Mouse (Mus musculus) layer of hippocampus, postnatal 25 days (tissue): ENCODE results near the gene Dcaf6. TPM values are rescaled to one million over a fixed set of nuclear protein-coding genes. Genes with fewer than 3 reads are reported as not detected.

Experiments
- DNase-seq, 2 experiments: peaks; one replicate each; pipeline ENCODE4 v3.0.0; 2022; ENCODE audit warnings: mixed read lengths in 2 of 2, low spot score in 1 of 2; ENCODE audit errors: extremely low spot score in 1 of 2
- total RNA-seq, 2 experiments: library from RNA; stranded (reverse); gene quantifications; 2 replicates each; pipeline ENCODE4 v1.2.3; 2021

The Dcaf6 gene
- total RNA-seq, 2 experiments from 2014 or later, result 81.4 to 84.6 TPM

DNA sequence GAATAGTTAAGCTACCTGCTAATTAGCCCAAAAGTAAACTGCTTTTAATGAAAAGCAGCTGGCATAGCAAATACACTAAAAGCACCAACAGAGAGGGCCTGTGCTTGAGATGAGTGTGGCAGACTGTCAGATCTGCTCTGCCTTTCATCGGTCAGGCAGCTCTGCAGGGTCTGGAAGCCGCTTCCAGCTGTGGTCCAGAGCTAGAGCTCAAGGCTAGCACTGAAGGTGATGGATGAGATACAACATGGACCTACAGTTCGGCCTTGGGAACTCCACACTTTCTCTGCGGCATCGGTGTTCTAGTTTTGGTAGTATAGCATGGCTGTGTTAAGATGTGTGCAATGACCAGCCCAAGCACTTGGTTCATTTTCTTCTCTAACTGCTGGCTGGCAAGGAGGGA, 132.4 kb downstream of the Dcaf6 start:
- DNase-seq, result no peak

DNA sequence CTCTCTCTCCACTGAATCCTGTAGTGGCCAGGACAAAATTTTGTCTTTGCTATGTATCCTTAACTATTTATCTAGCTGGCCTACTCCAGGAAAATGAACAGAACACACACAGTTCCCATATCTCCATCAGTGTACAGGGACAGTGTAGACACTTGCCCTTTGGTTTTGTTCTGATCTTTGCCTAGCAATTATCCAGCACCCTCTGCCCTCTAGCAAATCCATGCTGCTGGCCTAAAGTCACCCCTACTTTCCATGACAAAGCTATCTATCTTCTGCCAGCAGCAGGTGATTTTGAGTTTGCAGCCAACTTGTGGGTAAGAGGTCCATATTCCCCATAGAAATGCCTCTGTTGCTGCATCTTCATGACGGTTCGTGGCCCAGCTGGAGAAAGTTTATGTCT, 132.9 kb downstream of the Dcaf6 start:
- no peak for DNase-seq

DNA sequence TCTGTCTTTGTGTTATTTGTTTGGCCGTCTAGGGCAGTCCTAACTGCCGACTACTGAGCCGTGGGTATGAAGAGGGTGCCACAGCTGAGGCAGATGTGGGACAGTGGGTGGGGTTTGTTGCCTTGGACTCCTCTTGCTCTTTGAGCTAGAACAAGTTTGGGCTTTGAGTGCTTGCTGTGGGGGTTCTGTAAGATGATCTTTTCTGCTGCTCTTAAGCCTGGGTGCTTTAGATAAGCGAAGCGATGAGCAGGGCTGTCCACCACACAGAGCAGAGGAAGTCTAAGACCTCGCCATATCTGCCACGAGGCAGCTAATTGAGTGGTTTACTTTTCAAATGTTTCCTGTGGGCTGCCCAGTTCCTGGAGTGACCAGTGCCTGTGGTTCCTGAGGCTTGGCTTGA, 137.3 kb downstream of the Dcaf6 start:
- DNase-seq, result no peak

DNA sequence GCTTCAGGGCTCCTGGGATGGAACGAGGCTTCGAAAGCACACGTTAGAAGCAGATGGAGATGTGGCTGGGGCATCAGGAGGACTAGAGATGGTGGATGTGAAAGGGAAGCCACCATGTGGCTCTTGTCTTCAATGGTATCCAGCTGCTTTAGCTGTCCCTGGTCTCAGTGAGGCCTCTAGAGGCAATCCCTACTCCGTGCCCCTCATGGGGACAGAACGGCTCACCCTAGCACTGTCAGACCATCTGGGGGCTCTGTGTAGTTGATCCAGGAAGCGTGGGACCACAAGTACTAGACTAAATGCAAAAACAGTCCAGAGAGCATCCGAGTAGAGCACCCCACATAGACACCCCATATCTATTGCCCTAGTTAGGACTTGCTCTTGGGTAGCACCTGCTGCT, 138.4 kb downstream of the Dcaf6 start:
- DNase-seq, result no peak

DNA sequence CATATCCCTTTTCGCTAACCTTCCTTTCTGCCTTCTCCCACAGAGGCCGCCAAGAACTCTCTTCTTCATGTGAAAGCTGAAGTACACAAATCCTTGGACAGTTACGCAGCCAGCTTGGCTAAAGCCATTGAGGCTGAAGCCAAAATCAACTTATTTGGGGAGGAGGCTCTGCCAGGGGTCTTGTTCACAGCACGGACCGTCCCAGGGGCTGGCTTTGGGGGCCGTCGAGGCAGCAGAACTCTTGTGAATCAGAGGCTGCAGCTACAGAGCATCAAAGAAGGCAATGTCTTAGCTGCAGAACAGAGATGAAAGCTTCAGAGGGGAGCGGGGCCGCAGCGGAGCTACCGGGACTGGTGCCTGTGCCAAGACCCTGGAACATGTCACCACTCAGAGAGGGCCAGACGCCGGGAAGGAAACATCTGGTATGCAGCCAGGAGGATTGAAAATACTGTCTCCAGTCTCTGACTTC, 138.8 kb downstream of the Dcaf6 start:
- DNase-seq, result no peak

DNA sequence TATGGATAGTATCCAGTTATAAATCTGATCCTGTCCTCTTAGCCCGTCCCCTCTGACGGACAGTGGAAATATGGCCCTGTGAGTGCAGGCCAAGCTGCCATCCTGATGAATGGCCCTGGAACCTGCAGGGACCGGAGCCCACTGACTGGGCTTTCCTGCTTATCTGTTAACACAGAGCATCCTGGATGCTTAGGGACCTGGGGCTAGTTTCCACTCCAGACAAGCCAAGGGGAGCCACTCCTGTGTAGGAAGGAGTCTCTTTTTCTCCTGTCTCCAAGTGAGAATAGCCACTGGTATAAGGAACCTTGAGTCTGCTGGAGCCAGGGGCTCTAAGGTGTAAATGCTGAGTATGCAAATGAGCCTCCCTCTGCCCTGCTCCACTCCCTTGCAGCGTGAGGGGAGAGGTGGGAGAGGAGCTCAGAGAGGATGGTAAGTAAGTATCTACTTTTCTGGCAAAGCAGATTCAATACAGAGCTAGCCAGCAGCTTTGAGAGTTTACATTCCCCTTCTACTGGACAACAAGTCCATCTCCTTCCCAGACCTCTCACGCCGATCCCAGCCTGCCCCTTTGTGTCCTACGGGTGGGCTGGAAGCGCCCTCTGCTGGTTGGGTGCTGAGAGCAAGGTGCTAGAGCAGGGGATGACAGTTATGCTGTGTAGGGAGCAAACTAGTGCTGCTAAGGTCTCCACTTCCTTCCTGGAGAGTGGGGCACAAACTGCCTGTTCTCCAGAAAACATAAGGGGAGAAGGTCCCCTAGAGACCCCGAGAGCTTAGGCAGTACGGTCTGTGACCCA, 139.9 kb downstream of the Dcaf6 start:
- DNase-seq, result peak; percentile 62 to 88

DNA sequence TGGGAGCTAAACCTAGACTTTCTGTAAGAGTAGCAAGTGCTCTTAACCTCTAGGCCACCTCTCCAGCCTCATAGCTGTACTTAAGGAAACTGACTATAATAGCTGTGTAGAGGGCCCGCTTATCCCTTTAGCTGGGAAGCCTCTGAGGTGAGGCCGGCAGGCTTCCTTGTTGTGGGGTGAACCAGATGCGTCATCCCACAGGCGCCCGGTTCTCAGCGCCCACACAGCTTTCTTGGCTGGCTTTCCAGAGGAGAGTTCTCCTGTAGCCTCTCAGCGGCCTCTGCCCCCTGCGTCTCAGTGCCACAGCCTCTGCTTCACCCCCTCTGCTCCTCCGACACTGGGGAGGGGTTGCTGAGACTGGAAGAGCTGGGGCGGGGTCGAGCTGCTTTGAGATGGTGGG, 143.9 kb downstream of the Dcaf6 start:
- DNase-seq, result no peak

DNA sequence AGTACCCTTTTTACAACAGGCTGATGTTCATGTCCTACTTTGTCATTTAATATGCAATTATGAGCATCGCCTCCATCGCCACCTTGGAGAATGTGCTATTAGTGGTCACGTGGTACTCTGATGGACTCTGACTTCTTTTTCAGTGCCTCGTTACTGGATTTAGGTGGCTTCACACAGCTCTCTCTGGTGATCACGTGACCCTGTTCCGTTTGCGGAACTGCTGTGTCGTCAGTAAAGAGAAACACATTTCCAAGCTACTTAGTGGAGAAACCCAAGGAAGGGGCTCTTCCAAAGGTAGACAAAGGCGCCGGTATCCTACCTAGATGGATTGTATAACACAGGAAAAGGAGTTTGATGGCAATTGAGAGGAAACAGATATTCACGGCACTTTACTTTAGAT, 152.1 kb downstream of the Dcaf6 start:
- DNase-seq, result no peak

DNA sequence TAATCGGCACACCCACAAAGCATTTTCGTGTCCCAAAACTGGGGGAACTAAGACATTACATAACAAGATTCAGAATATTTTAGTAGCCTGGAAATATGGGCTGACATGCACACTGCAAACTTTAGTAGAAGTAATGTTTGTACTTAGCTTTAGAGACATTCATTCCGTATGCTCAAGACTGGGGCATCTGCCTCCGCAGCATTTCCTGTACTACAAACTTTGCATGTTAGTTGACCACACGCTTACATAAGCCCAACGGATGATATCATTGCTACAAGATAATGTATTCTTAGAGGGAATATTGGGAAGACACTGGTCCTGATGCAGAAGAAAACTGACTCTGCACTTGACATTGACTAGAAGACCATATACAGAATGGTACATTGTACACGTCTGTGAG, 155.9 kb downstream of the Dcaf6 start:
- DNase-seq, result no peak

DNA sequence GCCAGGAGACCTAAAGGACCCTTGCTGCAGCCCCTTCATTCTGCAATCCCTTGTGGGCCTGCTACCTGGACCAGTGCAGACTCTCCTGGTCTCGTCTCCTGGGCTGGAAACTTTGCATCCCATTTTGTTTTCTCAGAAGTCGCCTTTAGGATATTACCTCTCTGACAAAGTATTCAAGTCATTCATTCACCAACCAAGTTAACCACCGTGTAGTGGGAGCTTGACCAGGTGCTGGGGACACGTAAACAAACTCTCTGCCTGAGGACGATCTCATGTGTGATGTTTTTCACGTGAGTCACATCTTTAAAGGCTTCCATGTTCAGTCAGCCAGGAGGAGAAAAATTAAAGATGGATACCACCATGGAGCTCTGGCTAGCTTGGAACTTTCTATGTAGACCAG, 157.1 kb downstream of the Dcaf6 start:
- no peak for DNase-seq

DNA sequence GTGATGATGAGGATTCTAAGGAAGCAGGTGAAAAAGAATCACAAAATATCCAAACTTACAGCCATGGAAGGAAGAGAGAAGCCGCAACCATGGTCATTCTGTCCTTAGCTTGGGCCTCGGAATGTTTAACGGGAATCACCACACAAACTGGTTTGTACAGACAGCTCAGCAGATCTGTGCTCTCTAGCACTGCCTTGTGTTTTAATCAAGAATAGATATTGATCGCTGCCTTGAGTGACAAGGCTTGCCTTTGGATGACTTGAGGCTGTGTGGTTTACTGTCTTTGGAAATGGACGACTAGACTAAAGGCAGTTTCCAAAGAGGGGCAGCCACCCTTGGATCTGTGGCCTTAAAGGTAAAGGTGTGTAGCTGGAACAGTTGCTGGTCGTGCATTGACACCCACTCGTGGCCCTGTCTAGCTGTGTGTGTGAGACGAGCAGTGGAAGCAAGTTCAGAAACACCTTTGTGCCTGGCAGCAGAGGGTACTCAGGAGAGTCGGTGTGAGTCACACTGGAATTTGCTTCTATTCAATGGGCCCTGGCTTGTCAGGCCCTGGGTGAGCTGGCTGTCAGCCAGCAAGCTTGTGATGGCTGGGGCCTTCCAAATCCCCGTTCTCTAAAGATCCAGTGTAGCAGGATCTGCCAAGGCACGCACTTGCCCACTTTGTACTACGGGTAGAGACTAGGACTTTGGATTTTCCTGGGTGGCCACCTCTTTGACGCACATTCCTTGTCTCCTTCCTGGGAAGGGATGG, 157.6 kb downstream of the Dcaf6 start:
- peak in 1 of 2 experiments; percentile 28 for DNase-seq

DNA sequence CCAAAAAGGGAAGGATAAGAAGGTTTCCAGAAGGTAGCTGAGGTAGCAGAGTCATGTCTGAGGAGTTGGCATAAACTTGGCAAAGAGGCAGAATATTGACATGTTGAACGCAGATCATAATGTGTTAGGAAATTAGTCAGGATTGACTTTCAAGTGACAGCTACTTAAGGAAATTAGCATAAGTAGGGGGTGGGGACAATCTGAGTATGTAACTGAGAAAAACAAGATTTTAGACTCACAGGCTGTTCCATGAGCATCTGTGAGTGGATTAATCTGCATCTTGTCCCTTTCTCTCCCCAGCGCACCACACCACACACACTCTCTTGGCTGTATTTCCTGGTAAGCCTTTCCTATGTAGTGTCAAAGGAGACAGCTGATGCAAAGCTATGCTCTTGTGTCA, 158.7 kb downstream of the Dcaf6 start:
- DNase-seq, result no peak

DNA sequence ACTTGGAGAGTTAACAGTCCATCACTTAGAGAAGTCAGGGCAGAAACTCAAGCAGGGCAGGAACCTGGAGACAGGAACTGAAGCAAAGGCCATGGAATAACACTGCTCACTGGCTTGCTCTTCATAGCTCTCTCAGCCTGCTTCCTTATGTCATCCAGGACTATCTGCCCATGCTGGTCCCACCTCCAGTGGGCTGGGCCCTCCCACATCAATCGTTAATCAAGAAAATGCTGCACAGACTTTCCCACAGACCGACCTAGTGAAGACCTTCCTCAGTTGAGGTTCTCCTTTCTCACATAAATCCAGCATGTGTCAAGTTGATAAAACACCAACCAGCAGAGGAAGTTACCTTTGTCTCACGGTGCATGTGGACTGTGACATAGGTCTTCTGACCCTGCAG, 159.2 kb downstream of the Dcaf6 start:
- no peak for DNase-seq

DNA sequence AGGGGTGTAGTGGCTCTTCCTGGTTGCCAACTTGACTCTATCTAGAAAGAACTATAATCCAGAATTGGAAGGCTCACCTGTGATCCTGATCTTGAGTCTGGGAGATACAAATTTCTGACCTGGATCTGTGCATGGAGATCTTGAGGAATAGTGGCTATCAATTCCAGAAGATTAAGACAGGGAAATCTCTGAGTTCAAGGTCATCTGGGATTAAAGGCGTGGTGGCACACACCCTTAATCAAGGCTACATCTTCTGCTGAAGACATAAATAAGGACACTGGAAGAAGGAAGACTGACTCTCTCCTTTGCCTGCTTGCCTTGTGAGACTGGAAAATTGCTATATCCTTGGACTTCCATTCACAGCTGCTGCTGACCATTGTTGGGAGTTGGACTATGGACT, 164.8 kb downstream of the Dcaf6 start, which contains the start of gene Gpr161:
Gene Gpr161, plus strand, starts transcription at position 301 of the 400 bp plus-strand sequence.
- DNase-seq, result no peak

DNA sequence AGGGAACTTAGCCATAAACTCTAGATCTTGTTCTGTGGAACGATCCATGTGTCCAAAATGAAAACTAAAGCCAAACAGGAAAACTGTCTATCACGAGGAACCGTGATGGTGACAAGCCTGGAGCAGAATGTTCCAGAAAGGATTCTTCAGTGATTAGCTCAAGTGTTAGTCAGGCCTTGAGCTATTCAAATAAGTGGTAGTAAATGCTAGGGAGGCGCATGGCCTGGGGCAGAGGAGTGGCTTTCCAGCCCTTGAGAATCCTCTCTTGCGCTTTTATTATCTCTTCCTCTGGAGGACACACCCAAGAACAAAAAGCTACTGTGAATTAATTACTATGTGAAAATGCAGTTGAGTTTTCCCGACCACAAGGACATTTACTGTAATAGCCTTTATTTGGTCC, 168.7 kb downstream of the Dcaf6 start:
- DNase-seq, result no peak

DNA sequence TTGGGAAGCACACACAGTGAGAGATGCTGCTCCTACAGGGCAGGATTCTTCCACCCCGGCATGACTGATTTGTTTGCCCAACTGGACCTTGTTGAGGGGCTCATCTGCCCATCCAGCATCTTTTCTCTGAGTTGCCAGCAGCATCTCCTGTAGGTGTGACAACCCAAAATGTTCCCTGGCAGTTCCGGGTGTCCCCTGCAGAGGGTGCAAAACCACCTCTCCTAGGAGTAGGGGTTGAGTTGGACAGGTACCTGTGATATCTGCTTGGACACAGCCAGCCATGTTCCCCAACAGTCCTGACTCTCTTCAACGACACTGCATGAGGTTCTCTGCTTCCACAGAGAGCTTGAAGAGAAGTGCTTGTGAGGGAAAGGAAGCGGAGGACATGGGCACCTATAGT, 170.4 kb downstream of the Dcaf6 start:
- DNase-seq, result no peak

DNA sequence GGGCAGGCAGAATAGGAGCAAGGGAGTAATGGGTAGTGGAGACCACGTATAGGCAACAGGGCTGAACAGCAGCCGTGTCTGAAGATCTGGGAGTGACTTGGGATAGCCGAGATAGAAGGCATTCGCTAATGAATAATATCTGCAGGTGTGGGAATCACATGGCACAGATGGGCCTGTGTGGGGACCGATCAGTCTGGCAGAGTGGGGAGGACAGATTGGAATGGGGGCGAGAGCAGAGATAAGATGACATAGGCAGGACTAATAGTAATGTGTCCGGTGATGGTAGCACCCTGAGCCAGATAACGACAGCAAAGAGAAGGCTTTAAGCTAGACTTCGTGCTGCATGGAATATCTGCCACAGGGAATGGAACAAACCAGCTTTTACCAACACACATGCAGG, 172.1 kb downstream of the Dcaf6 start:
- no peak for DNase-seq

DNA sequence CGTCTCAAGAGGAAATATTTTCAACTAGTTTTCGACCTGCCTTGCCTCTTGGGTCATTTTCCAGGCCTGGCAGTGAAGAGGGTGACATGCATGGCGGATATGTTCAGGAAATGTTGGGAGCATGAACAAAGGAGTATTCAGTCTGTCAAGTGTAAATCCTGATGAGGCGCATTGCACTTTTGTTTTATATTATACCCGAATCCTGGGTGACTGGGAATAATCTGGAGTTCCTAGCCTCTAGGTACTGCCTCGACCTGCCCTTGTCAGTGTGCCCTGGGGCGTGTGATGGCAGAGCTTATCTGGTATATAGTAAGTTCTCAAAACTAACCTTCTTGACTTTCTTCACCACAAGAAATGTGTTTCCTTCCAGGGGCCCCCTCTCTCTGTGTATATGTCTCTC, 176.2 kb downstream of the Dcaf6 start:
- no peak for DNase-seq

DNA sequence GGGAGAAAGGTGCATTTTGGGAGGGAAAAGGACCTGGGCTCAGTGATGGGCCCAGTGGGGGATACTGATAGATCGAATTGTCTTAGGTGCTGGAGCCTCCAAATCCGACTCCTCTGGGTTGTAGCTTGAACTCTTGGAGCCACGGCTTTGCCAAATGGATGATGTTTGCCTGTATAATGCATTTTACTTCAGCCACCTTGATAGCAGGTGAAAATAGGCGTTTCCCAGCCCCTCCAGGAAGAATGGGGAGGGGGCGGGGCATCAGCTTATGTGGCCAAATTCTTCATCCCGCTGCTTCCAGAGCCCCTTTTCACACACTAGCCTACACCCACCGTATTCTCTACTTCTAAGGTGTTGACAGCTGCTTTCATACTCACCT, 177.3 kb downstream of the Dcaf6 start:
- no peak for DNase-seq

DNA sequence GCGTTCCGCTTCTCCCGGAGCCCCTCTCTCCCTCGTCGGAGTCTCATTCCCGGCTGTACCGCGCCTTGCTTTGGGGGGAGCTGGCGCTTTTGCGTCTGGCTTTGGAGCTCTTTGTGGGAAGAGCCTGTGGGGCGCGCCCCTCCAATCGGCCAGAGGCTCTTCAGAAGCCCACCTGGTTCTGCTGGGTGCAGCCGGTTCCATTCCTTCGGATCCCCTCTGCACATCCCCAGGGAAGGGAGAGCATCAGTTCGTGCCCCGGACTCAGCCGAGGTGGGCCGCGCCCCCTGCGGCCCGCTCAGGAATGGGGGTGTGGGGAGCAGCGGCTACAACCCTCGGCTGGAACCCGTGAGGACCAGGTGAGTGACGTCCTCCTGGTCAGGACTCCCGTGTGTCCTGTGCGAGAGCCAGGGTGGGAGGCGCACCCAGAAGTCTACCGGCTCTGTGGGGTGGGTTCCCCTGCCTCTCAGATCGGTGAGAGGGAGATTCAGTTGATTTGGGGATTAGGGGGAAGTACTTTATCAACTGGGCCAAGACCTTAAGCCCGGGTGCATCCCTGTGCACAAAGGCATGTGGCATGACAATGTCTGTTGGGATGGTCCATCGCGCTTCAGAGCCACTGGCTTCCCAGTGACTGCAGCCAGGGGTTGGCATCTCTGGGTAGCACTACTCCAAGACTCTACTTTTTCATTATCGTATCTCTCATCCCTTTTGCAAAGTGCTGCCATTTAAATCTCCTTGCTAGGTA, 177.9 kb downstream of the Dcaf6 start:
- no peak for DNase-seq
